Mouse (Mus musculus) cerebellum, postnatal 10 days (tissue): Measurements from ENCODE around the gene Psmc5.
"Not testable (repeated sequence)": the region's sequence is repeated elsewhere in the genome, so short reads cannot be mapped to it uniquely, and the experiment has no call there.

ENCODE experiments used
- DNase-seq, 2 experiments: peaks; one replicate each; pipeline ENCODE4 v3.0.0; 2021; ENCODE audit warnings: mixed read lengths in 2 of 2

Psmc5 gene

DNA sequence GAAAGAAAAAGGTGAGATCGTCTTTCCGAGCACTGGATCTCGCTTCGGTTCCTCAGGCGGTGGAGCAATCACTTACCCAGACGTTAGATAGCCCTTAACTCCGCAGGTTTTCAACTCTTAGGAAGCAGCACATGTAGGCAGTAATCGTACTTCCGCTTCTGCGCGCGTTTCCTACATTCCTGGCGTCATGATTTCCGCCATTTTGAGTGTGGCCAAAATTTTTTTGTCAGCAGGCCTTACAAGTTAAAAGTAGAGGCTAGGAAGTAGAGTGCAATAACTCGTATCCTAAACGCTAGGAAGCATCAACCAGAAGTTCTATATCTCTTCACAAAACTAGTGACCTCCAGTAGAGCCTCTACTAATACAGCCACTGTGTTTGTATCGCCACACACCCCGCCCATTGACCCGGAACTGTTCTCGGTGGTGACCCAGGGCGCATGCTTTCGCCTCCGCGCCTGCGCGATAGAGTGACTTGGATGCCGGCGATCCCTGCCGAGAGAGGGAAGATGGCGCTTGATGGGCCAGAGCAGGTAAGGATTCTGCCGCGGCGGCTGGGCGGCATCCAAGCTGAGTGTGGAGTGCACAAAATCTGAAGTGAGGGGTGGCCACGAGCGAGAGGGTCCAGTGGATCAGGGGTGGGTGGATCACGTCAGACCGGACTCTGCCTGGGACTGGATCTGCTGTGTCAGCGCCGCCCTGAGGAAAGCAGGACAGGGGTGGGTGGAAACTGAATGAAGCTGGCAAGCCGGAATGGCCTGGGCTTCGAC lies at the start of gene Psmc5, which contains the start of gene Ftsj3:
Psmc5 (plus strand) TSS at position 470 of the 767 bp plus-strand sequence.
Ftsj3 (minus strand) TSS at position 395 of the 767 bp plus-strand sequence.
- DNase-seq = peak; percentile 99 to 100

DNA sequence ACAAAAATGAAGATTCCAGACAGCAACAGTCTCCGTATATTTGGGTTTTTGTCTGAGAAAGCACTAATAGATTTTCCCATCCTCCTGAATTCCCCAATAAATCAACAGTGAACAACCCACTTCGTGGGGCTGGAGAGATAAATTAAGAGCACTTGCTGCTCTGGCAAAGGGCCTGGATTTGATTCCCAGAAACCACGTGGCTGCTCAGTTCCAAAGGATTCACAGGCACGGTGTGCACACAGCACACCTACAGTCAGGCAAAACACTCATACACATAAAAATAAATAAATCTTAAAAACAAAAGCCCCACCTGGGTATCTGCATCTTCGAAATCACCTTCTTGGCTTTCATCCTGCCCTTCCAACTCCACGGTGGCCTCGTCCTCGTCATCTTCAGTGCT lies 43.2 kb upstream of the Psmc5 start:
- no peak for DNase-seq

DNA sequence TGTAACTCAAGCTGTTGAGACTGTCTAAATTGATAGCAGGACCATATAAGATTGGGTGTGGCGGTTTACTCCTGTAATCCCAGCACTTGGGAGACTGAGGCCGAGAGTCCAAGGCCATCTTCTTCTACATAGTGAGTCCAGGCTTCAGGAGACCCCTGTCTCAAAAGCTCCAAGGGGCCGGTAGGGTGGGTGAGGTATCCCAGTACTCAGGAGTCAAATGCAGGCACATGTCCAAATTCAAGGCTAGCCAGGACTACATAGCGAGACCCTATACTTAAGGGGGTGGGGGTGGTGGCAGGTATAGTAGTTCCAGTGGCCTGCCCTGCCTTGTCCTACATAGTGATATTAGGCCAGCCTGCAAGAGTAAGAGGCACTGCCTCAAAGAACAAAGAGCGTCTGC lies 41.1 kb upstream of the Psmc5 start:
- DNase-seq = peak in 1 of 2 experiments; percentile 32

DNA sequence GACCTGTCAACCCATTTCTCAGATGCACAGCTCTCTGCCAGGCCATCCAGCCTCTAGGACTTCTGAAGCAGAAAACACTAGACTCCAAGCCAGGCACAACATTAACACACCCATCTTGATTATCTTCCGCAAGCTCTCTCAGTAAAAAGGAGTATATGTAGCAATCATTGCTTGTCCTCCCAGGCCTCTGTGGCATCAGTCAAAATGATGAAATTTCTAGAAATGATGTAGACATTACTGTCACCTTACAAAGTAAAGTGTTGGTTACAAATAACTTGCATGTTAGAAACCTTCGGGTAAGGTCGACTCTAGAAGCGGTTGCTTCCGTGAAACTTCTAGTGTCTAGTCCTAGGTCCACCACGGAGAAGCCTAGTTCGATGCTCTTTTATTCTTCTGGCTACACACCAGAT lies 40.5 kb upstream of the Psmc5 start:
- peak in 1 of 2 experiments; percentile 12 for DNase-seq

DNA sequence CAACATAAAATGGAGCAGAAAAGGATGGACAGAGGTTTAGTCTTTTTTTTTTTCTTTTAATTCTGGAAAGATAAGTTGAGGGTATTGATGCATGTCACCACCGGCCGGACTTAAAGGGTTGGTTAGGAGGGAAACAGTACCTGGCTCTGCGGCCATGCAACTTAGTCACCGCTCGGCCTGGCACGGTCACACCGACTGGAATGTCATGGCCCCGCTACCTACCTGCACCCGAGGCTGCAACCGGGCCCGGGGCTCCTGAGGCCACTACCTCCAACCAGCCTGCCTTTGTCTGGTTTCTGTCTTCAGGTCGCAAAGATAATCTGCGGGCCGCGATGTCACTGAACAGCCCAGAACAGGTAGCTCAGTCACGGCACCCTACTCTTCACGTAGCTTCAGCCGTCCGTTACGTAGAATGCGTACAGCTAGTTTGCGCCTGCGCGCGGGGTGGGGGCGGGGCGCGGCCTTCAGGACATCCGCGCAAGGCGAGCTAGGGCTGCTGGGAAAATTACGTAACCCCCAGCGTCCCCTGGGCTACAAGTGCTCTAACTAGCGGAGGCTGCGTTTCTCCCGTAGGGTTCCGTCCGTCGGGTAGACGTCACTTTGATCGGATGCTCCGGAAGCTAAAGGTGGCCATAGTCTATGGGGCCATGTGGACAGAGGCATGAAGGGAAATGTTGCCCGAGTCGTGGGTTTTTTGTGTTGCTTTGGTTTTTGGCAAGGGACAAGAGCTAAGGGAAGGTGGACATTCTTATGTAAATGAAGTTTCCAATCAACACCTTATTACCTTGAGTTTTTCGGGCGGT lies 39.8 kb upstream of the Psmc5 start, which contains the start of gene Ccdc47:
Ccdc47 (minus strand) TSS at position 418 of the 803 bp plus-strand sequence.
- DNase-seq = peak; percentile 96 to 98

DNA sequence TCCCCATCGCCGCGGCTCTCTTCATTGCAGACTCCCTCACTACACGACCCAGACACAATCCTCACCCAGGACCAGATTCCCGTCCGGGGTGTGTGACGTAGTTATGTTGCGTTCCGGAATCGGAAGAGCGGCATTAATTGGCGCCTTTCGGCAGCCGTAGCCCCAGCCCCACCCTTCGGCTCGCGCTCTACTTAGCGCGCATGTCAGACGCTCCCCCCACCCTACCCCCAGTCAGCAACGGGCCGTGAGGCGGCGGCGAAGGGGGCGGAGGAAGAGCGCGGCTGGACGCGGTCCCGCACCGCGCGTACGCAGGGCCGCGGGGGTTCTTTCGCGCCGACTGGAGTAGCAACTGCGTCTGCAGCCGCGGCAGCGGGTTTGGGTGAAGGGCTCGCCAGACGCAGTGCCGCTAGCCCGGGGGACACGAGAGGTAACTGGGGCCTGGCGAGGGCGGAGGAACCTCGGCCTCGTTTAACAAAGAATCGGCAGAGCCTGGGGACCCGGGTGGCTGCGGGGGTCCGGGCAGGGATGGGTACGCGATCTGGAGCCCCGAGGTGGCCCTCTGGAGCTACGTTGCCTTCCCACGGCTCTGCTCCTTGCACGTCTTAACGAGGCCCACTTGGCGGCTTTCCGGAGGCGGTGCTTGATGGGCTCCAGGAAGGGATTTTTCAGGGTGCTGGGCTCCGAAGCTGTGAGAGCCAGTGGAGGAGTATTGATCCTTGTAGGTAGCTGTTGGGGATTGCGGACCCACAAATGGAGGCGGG lies 39.0 kb upstream of the Psmc5 start, which contains the start of gene Ddx42:
Ddx42 (plus strand) TSS at position 197 of the 761 bp plus-strand sequence.
- DNase-seq = peak; percentile 96 to 97

DNA sequence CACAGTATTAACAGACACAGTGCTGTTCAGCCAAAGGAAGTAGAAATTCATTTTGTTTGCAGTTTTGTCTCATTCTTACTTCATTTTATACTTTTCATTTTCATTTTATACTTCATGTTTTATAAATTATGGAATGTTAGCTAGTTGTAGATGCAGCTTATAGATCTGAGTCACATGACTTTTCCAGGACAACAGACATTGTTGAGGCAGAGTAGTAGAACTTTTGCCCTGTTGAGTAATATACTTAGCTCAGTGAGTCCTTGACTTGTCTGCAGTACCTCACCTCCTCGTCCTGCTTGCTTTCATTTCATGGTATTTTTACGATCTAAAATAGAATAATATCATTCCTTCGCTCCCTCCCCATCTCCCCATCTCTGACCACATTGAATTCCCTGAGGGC lies 35.4 kb upstream of the Psmc5 start:
- no peak for DNase-seq

DNA sequence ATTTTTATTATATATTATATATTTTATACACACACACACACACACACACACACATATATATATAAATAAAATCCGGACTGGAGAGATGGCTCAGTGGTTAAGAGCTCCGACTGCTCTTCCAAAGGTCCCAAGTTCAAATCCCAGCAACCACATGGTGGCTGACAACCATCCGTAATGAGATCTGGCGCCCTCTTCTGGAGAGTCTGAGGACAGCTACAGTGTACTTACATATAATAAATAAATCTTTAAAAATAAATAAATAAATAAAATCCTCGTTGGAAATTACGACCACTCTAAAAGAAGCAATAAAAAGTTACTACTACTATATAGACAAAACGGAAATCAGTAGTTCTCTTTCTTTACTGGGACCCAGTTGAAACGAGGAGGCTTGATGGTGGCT lies 22.0 kb upstream of the Psmc5 start:
- not testable (repeated sequence) for DNase-seq

DNA sequence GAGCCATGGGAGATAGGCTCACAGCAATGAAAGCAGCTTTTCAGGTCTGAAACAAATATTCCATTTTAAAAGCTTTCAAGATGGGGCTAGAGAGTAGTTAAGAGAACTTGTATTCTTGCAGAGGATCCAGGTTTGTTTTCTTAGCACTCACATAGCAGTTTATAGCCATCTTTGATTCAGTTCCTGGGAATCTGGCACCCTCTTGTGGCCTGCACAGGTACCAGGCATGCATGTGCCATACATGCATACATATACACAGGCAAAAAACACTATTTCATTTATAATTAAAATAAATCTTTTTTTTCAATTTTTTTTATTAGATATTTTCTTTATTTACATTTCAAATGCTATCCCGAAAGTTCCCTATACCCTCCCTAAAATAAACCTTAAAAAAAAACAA lies 9.1 kb upstream of the Psmc5 start:
- peak in 1 of 2 experiments; percentile 24 for DNase-seq

DNA sequence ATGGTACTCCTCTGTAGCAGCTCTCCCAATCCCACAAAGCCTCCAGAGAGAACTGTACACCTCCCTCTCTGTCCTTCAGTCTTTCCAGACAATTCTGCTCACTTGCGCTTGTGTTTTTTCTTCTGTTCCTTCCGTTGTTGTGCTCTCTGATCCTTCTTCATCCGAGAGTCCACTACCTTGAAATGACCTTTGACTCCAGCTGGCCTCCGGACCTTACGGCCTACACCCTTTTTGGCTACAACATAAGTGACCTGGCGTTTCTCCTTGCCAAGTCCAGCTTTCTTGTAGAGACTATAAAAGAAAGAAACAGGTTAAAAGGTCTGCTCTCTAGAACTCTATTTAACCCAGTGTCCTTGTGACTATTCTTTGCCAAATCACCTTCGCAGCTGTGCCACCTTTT lies 6.6 kb upstream of the Psmc5 start:
- no peak for DNase-seq

DNA sequence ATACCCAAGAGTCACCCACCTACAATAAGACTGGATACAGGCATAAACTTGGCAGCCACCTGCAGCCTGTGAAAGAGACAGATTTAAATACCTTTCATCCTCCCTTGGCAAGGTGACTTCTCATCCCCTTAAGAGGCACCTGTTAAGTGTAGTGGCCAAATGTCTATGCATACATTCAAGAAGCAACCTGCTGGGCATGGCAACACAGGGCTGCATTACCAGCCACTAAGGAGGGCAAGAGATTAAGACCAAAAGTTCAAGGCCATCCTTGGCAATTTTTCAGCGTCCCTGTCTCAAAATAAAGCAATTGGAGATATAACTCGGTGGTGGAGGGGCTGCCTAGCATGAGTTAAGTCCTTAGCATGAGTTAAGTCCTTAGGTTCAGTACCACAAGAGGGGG lies 1.2 kb upstream of the Psmc5 start:
- peak in 1 of 2 experiments; percentile 29 for DNase-seq

DNA sequence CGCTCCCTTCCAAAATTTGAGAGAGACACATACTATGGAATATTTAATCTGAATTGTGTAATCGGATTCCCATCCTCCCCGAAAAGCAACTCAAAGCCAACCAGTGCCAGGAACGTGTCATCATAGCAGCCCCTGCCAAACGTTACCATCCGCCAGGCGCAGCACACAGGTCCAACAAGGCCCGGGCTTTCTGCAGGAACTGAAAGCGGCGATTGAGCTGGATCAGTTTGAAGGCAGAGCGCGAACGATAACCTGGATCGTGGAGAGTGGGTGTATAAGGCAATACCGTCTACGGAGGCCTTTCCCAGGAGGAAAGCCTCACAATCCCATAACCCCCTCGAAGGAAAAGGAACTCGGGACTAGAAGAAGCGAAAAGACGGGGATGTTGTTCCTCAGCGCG lies 780 bp upstream of the Psmc5 start:
- peak in 1 of 2 experiments; percentile 47 for DNase-seq

DNA sequence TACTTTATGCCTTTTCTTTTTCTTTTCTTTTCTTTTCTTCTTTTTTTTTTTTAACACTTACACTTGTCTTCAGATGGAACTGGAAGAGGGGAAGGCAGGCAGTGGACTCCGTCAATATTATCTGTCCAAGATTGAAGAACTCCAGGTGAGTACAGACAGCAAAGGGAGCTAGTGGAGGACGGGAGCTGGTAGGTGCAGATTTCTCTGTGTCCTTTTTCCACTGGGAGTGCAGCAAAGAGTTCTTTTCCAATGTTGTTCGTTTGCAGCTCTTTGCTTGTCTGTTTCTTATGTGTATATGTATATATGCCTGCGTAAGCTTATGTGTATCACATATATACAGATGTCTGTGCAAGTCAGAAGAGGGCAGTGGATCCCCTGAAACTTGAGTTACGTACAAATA lies 821 bp downstream of the Psmc5 start:
- peak; percentile 71 to 75 for DNase-seq

DNA sequence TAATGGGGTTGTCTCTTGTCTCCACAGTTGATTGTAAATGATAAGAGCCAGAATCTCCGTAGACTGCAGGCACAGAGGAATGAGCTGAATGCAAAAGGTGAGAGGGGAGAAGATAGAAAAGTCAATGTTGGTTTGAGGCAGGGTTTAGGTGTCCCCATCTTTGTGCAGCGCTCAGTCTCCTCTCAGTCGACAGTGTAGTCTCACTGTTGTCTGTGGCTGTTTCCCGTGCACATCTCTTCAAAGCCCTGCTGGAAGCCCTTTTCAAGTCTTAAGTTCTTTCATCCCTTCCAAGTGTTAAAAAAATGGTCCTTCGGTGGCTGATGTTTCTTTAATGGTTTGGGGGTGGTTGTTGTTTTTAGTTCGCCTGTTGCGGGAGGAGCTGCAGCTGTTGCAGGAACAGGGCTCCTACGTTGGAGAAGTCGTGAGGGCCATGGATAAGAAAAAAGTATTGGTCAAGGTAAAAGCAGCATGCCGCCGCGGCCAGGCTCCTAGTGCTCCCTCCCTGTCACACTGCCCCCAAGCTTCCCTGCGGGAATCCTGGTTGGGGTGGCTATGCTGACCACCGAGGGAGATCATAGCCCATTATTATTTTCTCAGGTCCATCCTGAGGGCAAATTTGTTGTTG lies 5.0 kb downstream of the Psmc5 start:
- DNase-seq = peak in 1 of 2 experiments; percentile 11

DNA sequence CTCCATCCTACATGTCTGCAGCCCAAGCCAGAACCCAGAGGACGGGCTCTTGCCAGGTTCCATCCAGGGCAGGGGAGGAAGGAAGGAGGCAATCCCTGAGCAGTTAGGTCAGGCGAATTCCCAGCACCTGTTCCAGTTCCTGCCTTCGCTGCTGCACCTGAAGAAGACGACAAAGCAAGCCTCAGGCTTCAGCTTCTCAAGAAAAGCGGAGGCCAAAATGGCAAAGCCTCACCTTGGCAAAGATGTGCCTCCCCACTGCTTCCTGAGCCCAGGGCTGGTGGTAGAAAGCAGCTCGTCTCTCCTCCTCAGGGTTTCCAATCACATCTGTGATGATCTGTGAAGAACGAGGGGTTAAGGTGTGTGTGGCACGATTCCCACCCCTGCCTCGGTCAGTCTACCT lies 8.0 kb downstream of the Psmc5 start:
- DNase-seq = peak; percentile 45 to 50

DNA sequence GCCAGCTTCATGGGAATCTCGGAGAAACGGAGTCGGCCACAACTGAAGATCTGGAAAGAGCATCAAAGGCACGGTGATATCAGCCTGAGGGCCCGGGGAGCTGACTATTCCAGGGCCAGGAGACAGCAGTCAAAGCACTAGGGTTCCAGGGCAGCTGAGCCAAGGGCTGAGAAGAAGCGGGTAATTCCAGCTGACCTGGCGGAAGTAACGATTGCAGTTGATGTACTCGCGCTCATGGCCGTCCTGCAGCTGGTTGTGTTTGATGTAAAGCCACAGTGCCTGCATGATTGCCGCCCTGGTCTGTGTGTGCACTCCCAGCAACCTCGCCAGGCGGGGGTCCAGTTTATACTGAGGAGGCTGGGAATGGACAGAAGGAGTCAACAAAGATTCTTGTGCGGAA lies 9.0 kb downstream of the Psmc5 start:
- DNase-seq = peak in 1 of 2 experiments; percentile 28

DNA sequence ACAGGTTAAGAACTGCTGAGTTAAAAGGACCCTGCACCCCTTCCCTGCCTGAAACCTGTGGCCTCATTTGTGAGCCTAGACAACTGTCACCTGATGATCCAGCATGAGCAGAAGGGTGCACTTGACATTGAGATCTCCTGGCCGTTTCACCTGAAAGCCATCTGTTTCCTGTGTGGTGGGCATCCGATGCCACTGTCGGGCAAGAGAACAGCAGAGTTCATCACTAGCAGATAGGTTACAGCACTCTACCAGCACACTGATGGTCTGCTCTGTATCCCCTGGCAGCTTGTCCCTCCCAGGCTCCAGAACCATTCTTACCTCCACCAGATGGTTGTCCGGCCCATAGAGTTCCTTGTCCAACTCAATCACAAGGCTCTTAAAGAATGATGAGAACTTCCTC lies 9.6 kb downstream of the Psmc5 start:
- peak in 1 of 2 experiments; percentile 14 for DNase-seq

DNA sequence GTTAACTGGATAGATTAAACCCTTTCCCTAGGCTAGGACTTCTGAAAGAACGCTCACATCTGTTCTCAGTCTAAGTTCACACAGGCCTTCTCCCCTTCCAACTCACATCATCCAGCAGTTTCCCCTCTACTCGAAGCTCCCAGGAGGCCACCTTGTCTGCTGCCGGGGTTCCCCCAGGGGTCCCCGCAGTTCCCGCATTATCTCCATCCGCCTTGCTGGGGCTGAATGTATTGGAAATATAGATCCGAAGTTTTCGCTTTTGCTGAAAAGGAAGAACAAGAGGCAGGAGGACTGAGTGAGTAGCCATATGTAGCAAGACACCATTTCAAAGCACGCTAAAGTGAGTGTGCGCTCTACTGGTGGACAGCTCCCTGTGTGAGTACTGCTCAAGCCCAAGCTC lies 10.5 kb downstream of the Psmc5 start:
- DNase-seq = peak in 1 of 2 experiments; percentile 23

DNA sequence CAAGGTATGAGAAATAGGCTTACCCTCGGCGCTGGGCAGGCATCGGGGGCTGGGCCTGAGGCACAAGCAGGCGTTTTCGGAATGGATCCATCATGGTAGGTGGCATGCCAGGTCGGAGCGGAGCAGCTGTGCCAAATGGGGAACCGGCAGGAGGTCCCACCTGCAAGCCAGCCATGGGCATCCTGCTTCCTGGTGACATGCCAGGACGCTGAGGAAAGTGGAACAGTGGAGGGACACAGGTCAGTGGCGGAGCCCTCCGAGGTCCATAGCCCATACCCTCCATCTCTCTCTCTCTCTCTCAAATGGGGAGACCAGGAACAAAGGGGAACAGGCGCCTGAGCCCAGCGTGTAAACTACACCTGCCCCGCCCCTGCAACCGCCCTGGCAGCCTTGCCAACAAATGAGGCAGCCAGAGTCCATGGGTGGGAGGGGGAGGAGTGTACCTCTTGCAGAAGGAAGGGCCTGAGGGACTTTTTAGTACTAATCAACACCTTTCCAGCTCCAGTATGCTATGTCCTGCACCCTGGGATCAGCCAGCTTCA lies 11.4 kb downstream of the Psmc5 start:
- peak; percentile 91 to 93 for DNase-seq

DNA sequence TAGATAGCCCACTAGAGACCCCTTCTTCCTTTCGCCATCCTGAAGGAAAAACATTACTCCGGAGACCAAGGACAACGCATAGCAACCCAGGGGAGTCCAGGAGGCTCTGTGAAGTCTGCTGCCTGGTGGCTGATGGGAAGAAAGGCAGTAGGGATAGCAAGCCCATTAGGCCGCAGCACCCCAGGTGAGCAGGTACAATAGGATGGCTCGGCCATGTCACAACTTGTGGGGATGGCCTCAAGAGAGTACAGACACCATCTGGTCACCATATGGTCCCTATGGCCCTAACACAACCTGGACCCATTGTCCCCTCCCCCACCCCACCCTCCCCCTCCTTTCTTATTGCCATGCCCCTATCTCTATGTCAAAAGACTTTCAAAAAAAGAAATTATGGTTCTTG lies 11.9 kb downstream of the Psmc5 start:
- peak; percentile 71 to 73 for DNase-seq

DNA sequence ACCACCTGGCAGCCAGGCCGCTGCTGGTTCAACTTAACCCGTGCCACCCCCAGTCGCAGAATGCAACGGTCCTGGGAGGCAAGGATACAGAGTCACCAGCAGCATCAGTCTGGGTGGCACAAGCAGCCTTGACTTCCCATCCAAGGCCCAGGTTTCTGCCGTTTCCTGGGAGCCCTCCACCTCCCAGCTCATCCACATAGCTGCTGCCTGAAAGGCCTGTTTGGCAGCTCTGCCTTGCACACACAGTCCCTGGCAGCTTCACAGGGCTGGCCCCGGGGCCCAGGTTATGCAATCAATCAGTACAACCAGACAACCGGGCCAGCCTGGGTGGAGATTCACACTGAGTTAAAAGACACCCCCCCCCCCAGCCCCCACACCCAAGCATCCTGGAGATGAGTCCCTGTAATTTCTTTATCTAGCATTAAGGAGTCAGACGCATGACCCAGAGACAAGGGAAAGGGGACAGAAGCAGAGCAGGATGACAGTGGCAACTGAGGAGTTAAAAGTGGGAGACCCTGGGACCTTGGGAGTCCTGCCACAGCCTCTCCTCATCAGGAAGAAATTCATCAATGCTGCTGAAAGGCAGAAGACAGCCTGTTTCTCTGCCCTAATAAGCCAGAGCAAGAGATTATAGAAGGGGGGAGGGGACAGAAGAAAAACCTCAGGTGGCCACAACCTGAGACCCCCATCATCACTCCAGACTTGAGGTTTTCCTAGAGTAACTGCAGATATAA lies 12.5 kb downstream of the Psmc5 start:
- DNase-seq = peak; percentile 88 to 91
